Mouse (Mus musculus) stomach, embryonic 14.5 days (tissue): Measurements from ENCODE around the gene Dhodh. TPM values are rescaled to one million over a fixed set of nuclear protein-coding genes. Genes with fewer than 3 reads are reported as not detected.
A peak's percentile ranks its signal among the peaks of the same experiment; 100 is the strongest.

ENCODE experiments used
- ATAC-seq: fragments of 200-750 bp; cut with Nextera tagmentation; 2 replicates; pipeline ENCODE4 v1.8.0; 2017; ENCODE audit warnings: low read depth, moderate TSS enrichment; ENCODE audit not compliant: insufficient number of reproducible peaks, insufficient read depth, low FRiP score
- H3K27ac ChIP-seq: fragments of 300-500 bp; sonication (generic); 2 replicates; pipeline ENCODE4 v1.5.1; 2014; ENCODE audit warnings: mild to moderate bottlenecking, low read length, moderate library complexity, mixed read lengths
- H3K27me3 ChIP-seq: fragments of 300-500 bp; sonication (generic); 2 replicates; pipeline ENCODE4 v1.6.1; 2014; ENCODE audit warnings: low read length, control low read depth, mixed read lengths; ENCODE audit not compliant: control insufficient read depth, insufficient read depth
- H3K36me3 ChIP-seq: fragments of 300-500 bp; sonication (generic); 2 replicates; pipeline ENCODE4 v1.6.1; 2014; ENCODE audit warnings: mild to moderate bottlenecking, control low read depth, low read length, moderate library complexity, mixed read lengths; ENCODE audit not compliant: control insufficient read depth, insufficient read depth
- H3K4me1 ChIP-seq: fragments of 300-500 bp; sonication (generic); 2 replicates; pipeline ENCODE4 v1.6.1; 2014; ENCODE audit warnings: low read length, control low read depth, mixed read lengths; ENCODE audit not compliant: control insufficient read depth, insufficient read depth
- H3K4me2 ChIP-seq: fragments of 300-500 bp; sonication (generic); replicated peaks from 2 replicates; pipeline ENCODE4 v1.6.1; 2014; ENCODE audit warnings: low read depth, low read length, control low read depth
- H3K4me3 ChIP-seq: fragments of 300-500 bp; sonication (generic); 2 replicates; pipeline ENCODE4 v1.5.1; 2014; ENCODE audit warnings: low read depth, low read length, control low read depth
- H3K9ac ChIP-seq: fragments of 300-500 bp; sonication (generic); replicated peaks from 2 replicates; pipeline ENCODE4 v1.6.1; 2014; ENCODE audit warnings: low read depth, mild to moderate bottlenecking, control low read depth, low read length, moderate library complexity, mixed read lengths
- H3K9me3 ChIP-seq: fragments of 300-500 bp; sonication (generic); 2 replicates; pipeline ENCODE4 v1.6.1; 2016; ENCODE audit warnings: low read depth, low read length, control low read depth; ENCODE audit not compliant: control insufficient read depth
- WGBS: fragments of 180-500 bp; shearing (Covaris S2); extraction: QIAGEN DNeasy Blood & Tissue Kit; methylation state at CpG from one replicate; pipeline ENCODE4 v1.1.7; 2014; 5-methylcytosine and 5-hydroxymethylcytosine counted together
- polyA plus RNA-seq: library from polyadenylated mRNA; unstranded; fragments of >200 nt; fragmentation: Nextera tagmentation; extraction: Ambion mirVana; gene quantifications from 2 replicates; pipeline ENCODE4 v1.2.1, GENCODE M21; 2014

The Dhodh gene
- polyA plus RNA-seq, 1 experiment from 2014 or later, result 45.1 TPM

GRCm38 (mm10) chr8:109595854-109596253 lies 12.6 kb downstream of the Dhodh start:
- peak; percentile 58; the same call in 1 of the 2 replicates for ATAC-seq
- WGBS, result 46% methylated on average over 8 of the region's 8 CpGs
- Histone ChIP-seq H3K9me3 (no peaks in the 10 kb centered on the region), H3K4me3 (no peak overlapping the region), H3K4me2 (no peak overlapping the region), H3K27me3 (no peaks in the 10 kb centered on the region), H3K9ac (no peak overlapping the region), H3K27ac (no peak overlapping the region), H3K4me1 (no peaks in the 10 kb centered on the region), H3K36me3 (peaks cover 7% of the 10 kb centered on the region; the same call in 1 of the 2 replicates)

- Histone ChIP-seq H3K9ac (no peak overlapping the region), H3K27ac (no peak overlapping the region), H3K4me2 (no peak overlapping the region), H3K4me1 (no peaks in the 10 kb centered on the region), H3K36me3 (peaks cover 7% of the 10 kb centered on the region; the same call in 1 of the 2 replicates), H3K9me3 (no peaks in the 10 kb centered on the region), H3K27me3 (no peaks in the 10 kb centered on the region), H3K4me3 (no peak overlapping the region)
- ATAC-seq, result no peak
- 65% methylated on average over 6 of the region's 6 CpGs for WGBS
Measured at GRCm38 (mm10) chr8:109593117-109593788, 15.2 kb downstream of the Dhodh start.

GRCm38 (mm10) chr8:109592164-109592563 lies 16.3 kb downstream of the Dhodh start:
- H3K36me3 ChIP-seq, result peaks cover 7% of the 10 kb centered on the region; the same call in 1 of the 2 replicates
- H3K4me3 ChIP-seq, result no peak overlapping the region
- no peak overlapping the region for H3K9ac ChIP-seq
- H3K27ac ChIP-seq, result no peak overlapping the region
- no peaks in the 10 kb centered on the region for H3K9me3 ChIP-seq
- H3K4me1 ChIP-seq, result no peaks in the 10 kb centered on the region
- ATAC-seq, result no peak
- WGBS, result 84% methylated on average over 5 of the region's 5 CpGs
- H3K27me3 ChIP-seq, result no peaks in the 10 kb centered on the region
- H3K4me2 ChIP-seq, result no peak overlapping the region

GRCm38 (mm10) chr8:109591367-109591766 lies 17.1 kb downstream of the Dhodh start:
- Histone ChIP-seq H3K9me3 (no peaks in the 10 kb centered on the region), H3K4me3 (no peak overlapping the region), H3K4me2 (no peak overlapping the region), H3K36me3 (peaks cover 7% of the 10 kb centered on the region; the same call in 1 of the 2 replicates), H3K27me3 (no peaks in the 10 kb centered on the region), H3K4me1 (no peaks in the 10 kb centered on the region), H3K9ac (no peak overlapping the region), H3K27ac (no peak overlapping the region)
- ATAC-seq, result no peak
- WGBS, result 88% methylated on average over 3 of the region's 3 CpGs

- Histone ChIP-seq H3K27ac (no peak overlapping the region), H3K36me3 (peaks cover 7% of the 10 kb centered on the region; the same call in 1 of the 2 replicates), H3K9me3 (no peaks in the 10 kb centered on the region), H3K9ac (no peak overlapping the region), H3K4me1 (no peaks in the 10 kb centered on the region), H3K4me3 (no peak overlapping the region), H3K4me2 (no peak overlapping the region), H3K27me3 (no peaks in the 10 kb centered on the region)
- no peak for ATAC-seq
- 85% methylated on average over 9 of the region's 9 CpGs for WGBS
Measured at GRCm38 (mm10) chr8:109590901-109591300, 17.6 kb downstream of the Dhodh start.

GRCm38 (mm10) chr8:109586972-109587504 lies 21.4 kb downstream of the Dhodh start:
- WGBS, result 40% methylated on average over 7 of the region's 7 CpGs
- Histone ChIP-seq H3K4me3 (no peak overlapping the region), H3K27me3 (no peaks in the 10 kb centered on the region), H3K4me2 (no peak overlapping the region), H3K4me1 (no peaks in the 10 kb centered on the region), H3K27ac (no peak overlapping the region), H3K9ac (no peak overlapping the region), H3K9me3 (0 out of 2 replicates have a peak, but pooled peaks cover 2% of the 10 kb centered on the region), H3K36me3 (no peaks in the 10 kb centered on the region; the same call in 1 of the 2 replicates)
- ATAC-seq, result peak; percentile 71

GRCm38 (mm10) chr8:109585652-109586051 lies 22.8 kb downstream of the Dhodh start:
- Histone ChIP-seq H3K9ac (no peak overlapping the region), H3K27ac (no peak overlapping the region), H3K36me3 (no peaks in the 10 kb centered on the region), H3K4me1 (no peaks in the 10 kb centered on the region), H3K27me3 (no peaks in the 10 kb centered on the region), H3K4me3 (no peak overlapping the region), H3K9me3 (0 out of 2 replicates have a peak, but pooled peaks cover 2% of the 10 kb centered on the region), H3K4me2 (no peak overlapping the region)
- no peak for ATAC-seq

GRCm38 (mm10) chr8:109584830-109585229 lies 23.6 kb downstream of the Dhodh start:
- H3K4me1 ChIP-seq, result no peaks in the 10 kb centered on the region
- 77% methylated on average over 3 of the region's 3 CpGs for WGBS
- no peaks in the 10 kb centered on the region for H3K36me3 ChIP-seq
- no peak overlapping the region for H3K4me3 ChIP-seq
- ATAC-seq, result no peak
- no peak overlapping the region for H3K9ac ChIP-seq
- H3K27ac ChIP-seq, result no peak overlapping the region
- 0 out of 2 replicates have a peak, but pooled peaks cover 2% of the 10 kb centered on the region for H3K9me3 ChIP-seq
- no peak overlapping the region for H3K4me2 ChIP-seq
- no peaks in the 10 kb centered on the region for H3K27me3 ChIP-seq
